Mouse (Mus musculus): ENCODE results near the gene Ddx5.
A peak's percentile ranks its signal among the peaks of the same experiment; 100 is the strongest.
"Not testable (repeated sequence)": the region's sequence is repeated elsewhere in the genome, so short reads cannot be mapped to it uniquely, and the experiment has no call there.

The Ddx5 gene

DNA sequence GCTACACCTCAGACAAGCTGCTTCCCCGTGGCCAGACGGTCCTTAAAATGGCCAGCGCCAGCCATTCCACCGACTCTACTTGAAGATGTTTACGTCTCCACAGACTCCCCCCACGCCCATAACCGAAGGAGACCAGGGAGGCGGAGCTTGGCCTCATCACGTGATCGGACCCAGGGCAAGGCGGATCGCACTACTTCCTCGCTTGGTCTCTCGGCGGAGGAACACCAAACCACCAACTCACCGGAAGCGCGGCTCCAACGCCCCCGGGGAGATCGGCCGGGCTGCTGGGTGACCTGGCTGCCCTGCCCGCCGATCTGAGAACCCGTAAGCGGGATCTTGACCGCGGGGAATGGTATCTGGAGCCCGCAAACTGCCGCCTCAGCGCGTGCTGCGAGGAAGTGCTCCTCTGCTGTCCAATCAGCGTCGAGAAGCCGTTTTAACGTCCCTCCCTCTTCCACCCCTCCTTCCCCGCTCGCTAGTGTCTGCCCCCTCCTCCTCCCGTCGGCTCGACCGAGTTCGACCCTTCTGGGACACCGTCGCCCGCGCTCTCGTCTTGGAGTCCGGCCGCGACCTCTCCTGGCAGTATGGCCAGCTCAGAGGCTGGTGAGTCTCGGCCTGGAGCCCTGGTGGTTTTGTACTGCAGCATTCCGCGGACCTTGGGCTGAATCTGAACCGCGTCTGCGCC, at the start of gene Ddx5, which contains the start of gene Cep95:
TSS of gene Ddx5 (minus strand) at position 411 of the 685 bp plus-strand sequence.
TSS of gene Cep95 (plus strand) at position 478 of the 685 bp plus-strand sequence.
- peak; percentile 95 for DNase-seq (ENCODE audit: low spot score)

GRCm38 (mm10) chr11:106828079-106828478, 39.1 kb upstream of the Ddx5 start:
- DNase-seq (ENCODE audit: low spot score) = no peak

GRCm38 (mm10) chr11:106824403-106824802, 35.4 kb upstream of the Ddx5 start:
- no peak for DNase-seq (ENCODE audit: low spot score)

DNA sequence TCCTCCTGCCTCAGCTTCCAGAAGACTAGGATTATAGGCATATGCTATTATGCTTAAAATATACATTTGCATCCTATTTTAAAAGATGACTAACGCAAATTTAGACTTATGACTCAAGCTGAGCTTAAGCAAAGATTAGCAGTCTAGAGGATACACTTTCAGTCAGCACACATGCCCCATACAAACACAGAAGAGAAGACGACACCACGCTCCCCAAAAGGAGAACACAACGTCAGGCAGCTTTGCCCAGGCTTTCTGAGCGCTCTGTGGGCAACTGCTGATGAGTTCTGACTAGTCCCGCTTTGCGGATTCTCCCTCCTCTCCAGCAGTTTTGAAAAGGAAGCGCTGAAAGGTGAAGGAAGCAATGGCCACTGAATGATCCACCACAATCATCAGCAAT, 34.8 kb upstream of the Ddx5 start:
- DNase-seq (ENCODE audit: low spot score) = no peak

DNA sequence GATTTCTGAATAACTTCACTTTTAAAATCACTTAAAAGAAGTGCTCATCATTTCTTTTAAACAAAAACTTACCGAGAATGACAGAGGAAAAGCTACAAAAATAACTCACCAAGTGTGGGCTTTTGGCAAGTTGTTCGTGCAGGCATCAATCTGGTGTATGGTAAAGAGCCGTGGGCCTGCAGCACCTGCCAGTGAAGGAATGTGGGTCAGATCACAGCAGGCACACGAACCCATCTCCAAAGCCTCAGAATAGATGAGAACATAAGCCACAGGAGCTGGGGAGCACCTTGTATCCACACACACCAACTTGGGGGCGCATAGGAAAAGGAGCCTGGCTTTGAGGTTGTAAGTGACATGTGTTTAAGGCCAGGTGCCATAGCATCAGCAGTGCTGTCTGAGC, 33.9 kb upstream of the Ddx5 start:
- DNase-seq (ENCODE audit: low spot score) = no peak

DNA sequence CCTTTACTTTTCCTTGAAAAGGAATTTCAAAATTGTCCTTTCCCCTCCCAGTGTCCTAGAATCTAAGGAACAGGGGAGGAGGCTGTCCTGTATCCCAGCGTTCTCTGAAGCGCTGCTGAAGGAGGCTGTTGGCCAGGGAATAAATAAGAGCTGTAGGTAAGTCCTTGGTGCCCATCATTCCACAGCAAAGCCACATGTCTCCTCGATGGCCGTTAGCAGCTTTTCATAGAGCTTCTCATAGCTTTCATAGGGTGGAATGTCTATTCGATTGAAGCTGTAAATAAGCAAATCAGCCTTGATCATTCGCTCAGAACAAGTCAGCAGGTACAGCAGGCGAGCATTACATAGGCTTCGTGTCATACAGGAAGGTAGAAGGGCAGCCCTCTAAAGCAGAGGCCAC, 33.5 kb upstream of the Ddx5 start:
- DNase-seq (ENCODE audit: low spot score) = no peak

DNA sequence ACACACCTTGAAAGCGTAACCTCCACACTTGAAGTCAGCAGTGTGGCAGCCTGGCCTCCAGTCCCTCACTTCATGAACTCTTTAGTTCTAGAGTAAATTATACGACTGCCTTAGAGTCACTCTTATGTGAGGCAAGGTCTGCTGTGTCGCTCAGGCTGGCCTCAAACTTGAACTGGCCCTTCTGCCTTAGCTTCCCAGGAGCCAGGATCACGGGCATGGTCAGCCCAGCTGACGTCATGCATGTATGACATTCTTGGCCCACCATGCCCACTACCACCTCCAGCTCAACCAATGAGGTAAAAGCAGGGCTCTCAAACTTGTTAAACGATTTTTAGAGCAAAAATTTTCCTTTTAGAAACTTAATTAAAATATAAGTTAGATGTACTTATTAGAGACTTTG, 32.4 kb upstream of the Ddx5 start:
- no peak for DNase-seq (ENCODE audit: low spot score)

GRCm38 (mm10) chr11:106820972-106821371, 32.0 kb upstream of the Ddx5 start:
- DNase-seq (ENCODE audit: low spot score) = no peak

DNA sequence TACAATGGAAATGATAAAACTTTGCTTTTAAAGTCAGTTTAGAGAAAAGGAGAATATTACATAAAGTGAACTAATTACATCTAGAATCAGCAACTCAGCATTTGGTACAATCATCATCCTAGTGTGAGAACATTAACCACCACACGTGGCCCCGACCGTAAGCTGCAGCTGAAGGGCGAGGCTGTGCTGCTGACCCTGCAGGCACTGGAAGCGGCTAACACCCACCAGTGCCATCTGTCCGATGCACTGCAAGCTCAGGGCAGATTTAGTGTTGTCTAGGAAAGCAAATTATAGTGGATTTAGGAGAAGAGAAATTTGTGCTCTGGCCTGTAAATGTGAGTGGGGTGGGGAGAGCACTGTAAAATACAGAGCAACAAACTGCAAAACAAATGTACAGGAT, 31.3 kb upstream of the Ddx5 start:
- no peak for DNase-seq (ENCODE audit: low spot score)

DNA sequence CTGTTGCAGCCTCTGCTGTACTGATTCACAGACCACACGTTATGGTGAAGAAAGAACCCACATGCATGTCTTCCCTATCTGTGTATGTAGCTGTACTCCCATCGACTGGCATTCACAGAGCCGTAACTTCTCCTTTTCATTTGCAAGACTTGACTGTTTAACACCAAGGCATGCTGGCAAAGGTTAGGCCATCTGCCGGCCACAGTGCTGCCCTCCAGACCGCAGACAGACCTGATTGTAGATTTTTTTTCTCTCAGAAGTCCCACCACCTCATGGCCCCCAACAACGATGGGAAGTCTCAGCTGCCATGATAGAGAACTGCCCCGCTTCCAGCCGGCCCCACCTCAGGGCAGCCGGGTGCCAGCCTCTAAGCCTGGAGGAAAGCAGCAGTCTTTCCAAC, 30.6 kb upstream of the Ddx5 start:
- no peak for DNase-seq (ENCODE audit: low spot score)

DNA sequence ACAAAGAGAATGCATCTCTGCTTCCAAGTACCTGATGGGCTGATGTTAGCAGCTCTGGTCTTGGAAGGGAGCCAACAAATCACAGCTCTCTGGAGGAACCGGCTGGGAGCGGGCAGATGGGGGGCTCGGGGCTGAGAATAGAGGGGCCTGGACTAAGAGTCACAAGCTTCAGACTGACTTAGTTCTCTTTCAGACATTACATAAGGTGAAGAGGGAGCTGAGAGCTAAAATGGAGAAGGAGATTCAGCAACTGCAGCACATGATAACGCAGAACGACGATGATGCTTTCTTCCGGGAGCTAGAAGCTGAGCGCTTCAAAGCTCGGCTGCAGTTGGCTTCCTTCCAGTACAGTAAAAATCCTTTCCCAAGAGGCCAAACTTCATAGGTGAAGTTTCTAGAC, 29.4 kb upstream of the Ddx5 start:
- no peak for DNase-seq (ENCODE audit: low spot score)

DNA sequence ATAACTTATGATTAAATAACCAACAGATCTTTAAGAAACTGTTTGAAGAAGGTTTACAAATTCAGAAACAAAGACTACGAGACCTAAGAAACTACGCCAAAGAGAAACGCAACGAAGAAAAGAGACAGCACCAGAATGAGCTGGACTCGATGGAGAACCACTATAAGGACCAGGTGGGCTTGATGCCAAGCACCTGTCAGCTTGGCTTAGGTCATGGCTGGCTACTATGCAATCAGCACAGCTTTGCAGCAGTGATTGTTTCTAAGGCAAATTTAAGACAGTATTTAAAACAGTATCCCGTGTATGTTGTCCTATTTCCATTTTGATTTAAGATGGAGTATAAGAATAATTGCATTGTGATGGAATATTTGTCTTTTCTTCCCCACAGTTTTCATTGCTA, 28.8 kb upstream of the Ddx5 start:
- no peak for DNase-seq (ENCODE audit: low spot score)

GRCm38 (mm10) chr11:106817156-106817555, 28.2 kb upstream of the Ddx5 start:
- no peak for DNase-seq (ENCODE audit: low spot score)

DNA sequence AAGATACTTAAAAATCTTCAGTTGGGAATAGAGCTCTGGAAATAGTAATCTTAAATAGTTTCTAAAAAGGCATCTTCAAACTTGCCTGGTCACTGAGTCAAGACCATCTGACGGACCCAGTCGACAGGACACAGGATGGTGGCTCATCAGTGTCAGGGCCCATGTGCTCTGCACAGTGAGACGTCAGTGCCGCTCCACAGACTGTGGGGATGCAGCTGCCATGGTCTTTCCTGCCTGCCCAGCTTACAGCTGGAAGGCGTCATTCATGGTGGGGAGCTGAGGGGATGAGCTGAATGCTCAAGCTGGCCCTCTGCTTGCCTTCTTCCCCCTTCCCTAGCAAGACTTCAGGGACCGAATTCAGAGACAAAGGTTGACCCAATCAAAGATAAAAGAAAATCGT, 27.3 kb upstream of the Ddx5 start:
- no peak for DNase-seq (ENCODE audit: low spot score)

DNA sequence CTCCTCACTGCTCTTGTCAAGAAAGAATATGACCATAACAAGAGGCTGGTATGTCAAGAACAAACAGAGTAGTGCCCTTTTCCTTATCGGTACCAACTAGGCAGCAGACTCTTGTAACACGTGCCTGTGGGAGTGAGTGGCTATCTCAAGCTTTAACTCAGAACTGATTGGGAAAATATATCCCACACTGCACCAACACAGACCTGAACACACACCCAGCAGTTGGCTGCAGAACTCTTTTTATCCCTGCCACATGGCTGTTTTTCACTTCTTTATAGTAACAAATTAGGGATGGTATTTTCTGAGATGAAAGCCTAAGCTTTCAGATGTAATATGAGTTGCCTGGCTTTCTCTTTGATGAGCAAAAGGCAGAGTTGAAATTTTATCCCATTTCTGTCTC, 26.8 kb upstream of the Ddx5 start:
- no peak for DNase-seq (ENCODE audit: low spot score)

- DNase-seq (ENCODE audit: low spot score) = no peak
Observed at GRCm38 (mm10) chr11:106815331-106815730, 26.3 kb upstream of the Ddx5 start.

DNA sequence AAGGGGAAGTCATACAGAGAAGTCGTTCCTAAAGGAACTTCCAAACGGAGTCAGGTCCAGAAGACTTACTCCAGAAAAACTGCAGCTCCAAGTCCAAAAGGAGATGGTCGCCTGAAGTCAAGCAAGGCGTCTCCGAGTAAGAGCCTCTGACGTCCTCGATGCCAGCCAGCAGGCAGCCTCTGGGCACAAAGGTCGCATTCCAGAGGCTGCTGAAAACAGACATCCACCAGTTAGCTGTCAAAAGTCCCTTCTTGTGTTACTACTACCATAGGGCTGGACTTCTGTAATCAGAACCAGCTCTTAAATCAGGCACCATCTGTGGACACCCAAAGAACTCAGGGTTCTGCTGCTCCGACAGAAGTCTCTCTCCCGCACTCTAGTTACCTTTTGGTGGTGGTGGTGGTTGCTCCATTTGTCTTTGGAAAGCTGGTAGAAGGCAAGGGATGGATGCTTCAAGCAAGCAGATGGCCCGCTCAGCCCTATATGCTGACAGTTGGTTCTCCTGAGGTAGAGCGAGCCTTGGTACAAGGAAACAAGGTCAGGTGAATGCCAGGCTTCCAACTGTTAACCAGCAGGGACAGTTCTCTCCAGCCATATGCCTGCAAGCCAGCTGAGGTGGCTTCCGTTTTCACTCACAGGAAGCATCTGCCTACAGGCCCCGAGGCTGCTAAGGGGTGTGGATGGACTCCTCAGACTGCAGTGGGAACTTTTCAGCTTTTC, 25.8 kb upstream of the Ddx5 start:
- no peak for DNase-seq (ENCODE audit: low spot score)

- no peak for DNase-seq (ENCODE audit: low spot score)
Observed at GRCm38 (mm10) chr11:106812410-106813136, 23.6 kb upstream of the Ddx5 start.

DNA sequence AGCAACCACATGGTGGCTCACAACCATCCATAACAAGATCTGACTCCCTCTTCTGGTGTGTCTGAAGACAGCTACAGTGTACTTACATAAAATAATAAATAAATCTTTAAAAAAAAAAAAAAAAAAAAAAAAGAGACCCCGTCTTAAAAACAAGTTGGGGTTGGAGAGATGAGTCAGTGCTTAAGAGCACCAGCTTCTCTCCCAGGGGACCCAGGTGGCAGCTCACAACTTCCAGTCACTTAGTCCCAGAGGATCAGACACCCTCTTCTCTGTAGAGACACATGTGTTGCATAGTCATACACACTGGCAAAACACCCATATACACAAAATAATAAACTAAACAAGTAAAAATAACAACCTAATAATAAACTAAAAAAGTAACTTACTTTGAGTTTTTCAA, 18.5 kb upstream of the Ddx5 start:
- DNase-seq (ENCODE audit: low spot score) = not testable (repeated sequence)

- no peak for DNase-seq (ENCODE audit: low spot score)
Observed at GRCm38 (mm10) chr11:106802069-106802627, 13.2 kb upstream of the Ddx5 start.

DNA sequence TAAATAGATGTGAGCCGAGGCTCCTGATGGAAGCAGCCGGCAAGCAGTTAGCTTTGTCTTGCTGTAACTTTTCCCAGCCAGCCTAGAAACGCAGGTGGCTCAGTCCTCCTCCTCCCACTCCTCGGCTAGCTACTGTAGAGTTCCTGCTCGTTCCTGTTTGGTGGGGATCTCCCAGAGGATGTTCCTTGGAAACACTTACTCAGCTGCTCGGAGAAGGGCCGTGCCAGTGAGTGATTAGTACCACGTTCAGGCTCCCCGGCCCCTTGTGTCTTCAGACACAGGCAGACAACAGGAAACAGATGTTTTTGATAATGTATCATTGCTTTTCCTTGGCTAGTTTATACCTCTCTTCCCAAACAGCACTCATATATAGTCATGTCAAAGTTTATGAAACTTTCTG, 6.7 kb upstream of the Ddx5 start:
- no peak for DNase-seq (ENCODE audit: low spot score)

GRCm38 (mm10) chr11:106793846-106794245, 4.9 kb upstream of the Ddx5 start:
- no peak for DNase-seq (ENCODE audit: low spot score)

DNA sequence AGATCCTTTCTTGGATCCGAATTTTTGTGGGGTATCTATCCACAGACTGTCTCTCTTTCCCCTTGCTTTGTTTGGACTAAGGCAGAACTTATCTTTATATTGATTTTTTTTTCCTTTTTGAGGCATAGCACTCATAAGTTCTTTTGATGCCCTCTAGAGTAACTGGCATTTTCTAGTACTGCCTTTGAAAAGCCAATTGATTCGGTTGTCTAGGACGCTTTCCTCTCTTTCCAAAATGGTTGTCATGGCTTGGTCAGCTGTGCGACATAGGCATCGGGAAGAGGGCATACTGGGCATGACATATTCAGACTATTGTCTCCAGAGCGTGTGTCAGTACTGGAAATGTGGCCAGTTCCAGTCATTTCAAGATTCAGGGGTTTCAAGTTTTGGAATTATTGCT, 664 bp upstream of the Ddx5 start:
- DNase-seq (ENCODE audit: low spot score) = no peak
